Mouse (Mus musculus) ES-E14 (cell line): ENCODE data around the gene Hs1bp3.

ENCODE experiments used
- CHD2 ChIP-seq: IDR thresholded peaks from 2 replicates; pipeline ENCODE4 v1.6.1; 2014; ENCODE audit warnings: mild to moderate bottlenecking, low read depth, low read length, inconsistent platforms
- HCFC1 ChIP-seq: IDR thresholded peaks from 2 replicates; pipeline ENCODE4 v1.6.1; 2012; ENCODE audit warnings: low read length, inconsistent platforms, borderline replicate concordance; ENCODE audit not compliant: insufficient read depth
- MAFK ChIP-seq: IDR thresholded peaks from 2 replicates; pipeline ENCODE4 v1.6.1; 2014; ENCODE audit warnings: mild to moderate bottlenecking, low read depth, low read length, inconsistent platforms; ENCODE audit not compliant: insufficient read depth
- ZC3H11A ChIP-seq: IDR thresholded peaks from 2 replicates; pipeline ENCODE4 v1.6.1; 2012; ENCODE audit warnings: low read depth, mild to moderate bottlenecking, inconsistent platforms, low read length, borderline replicate concordance
- ZNF384 ChIP-seq: IDR thresholded peaks from 2 replicates; pipeline ENCODE4 v1.6.1; 2012; ENCODE audit warnings: low read depth, low read length, inconsistent platforms

DNA sequence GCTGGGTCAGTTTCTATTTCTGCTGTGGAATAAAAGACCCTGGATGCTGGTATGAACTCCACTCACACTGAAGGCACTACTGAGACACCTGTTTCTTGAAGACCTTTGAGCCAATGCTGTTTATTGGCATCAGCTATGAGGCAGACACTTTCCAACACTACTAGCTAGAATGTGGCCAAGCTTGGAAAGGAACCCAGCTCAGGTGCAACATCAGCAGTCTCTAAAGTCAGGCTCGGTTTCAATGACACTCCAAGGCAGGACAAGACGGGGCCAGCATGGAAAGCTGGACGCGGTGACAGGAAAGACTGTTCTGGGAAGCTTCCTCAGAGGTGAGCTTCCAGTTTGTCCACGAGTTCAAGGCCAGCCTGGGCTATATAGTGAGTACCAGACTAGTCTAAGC is 80.0 kb downstream of the Hs1bp3 start:
- TF ChIP-seq MAFK = no peak
- no peak for TF ChIP-seq CHD2
- TF ChIP-seq ZNF384 = no peak
- TF ChIP-seq ZC3H11A = no peak
- no peak for TF ChIP-seq HCFC1
